Mouse (Mus musculus): ENCODE results near the gene Tldc1. TPM values are rescaled to one million over a fixed set of nuclear protein-coding genes. Genes with fewer than 3 reads are reported as not detected.

Tldc1 gene
- polyA plus RNA-seq, 1 experiment from 2014 or later: 11.0 TPM

DNA sequence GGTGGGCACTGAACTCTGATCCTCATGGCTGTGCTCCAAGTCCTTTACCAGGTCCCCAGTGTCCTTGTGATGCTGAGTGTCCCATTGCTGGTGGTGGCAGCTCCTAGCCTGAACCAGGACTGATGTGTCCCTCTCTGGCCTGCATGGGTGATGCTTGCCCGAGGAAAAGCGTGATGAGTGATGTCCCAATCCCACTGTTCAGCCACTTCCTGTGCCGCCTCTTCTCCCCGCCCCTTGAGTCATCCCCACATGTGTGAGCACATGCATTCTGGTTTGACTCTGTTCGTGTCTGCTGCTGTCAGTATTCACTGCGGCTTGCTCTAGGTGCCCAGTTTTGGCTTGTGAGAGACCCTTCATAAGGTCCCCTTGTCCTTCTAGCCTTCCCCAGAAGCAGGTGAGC is 66.0 kb downstream of the Tldc1 start:
- Histone ChIP-seq H3K27ac (no peak overlapping the region), H3K4me2 (replicated peaks) (no peak overlapping the region), H3K27me3 (no peaks in the 10 kb centered on the region), H3K4me3 (replicated peaks) (no peak overlapping the region), H3K9me3 (no peaks in the 10 kb centered on the region), H3K4me1 (replicated peaks) (peaks cover 11% of the 10 kb centered on the region), H3K9ac (replicated peaks) (no peak overlapping the region), H3K36me3 (no peaks in the 10 kb centered on the region)
- no peak for ATAC-seq
- 77% methylated on average over 6 of the region's 6 CpGs for WGBS

Other genes with a start within 250 kb of the Tldc1 start
- 67.7 and 70.4 TPM in 2 replicates for gene Mbtps1, start 219.7 kb downstream of the Tldc1 start, polyA plus RNA-seq (2015; fragmentation: Nextera tagmentation; extraction: Ambion mirVana)
- 153 and 157 TPM in 2 replicates for gene Hsdl1, start 203.2 kb downstream of the Tldc1 start, polyA plus RNA-seq (2015; fragmentation: Nextera tagmentation; extraction: Ambion mirVana)
- 0.12 and 0.15 TPM in 2 replicates for gene Dnaaf1, start 203.2 kb downstream of the Tldc1 start, polyA plus RNA-seq (2015; fragmentation: Nextera tagmentation; extraction: Ambion mirVana)
- 14.9 and 15.1 TPM in 2 replicates for gene Taf1c, start 173.2 kb downstream of the Tldc1 start, polyA plus RNA-seq (2015; fragmentation: Nextera tagmentation; extraction: Ambion mirVana)
- gene Adad2, start 165.7 kb downstream of the Tldc1 start, polyA plus RNA-seq (2015; fragmentation: Nextera tagmentation; extraction: Ambion mirVana): not detected in 2 replicates
- gene Kcng4, start 142.7 kb downstream of the Tldc1 start, polyA plus RNA-seq (2015; fragmentation: Nextera tagmentation; extraction: Ambion mirVana): 0.08 and 0.47 TPM in 2 replicates
- gene Wfdc1, start 112.1 kb downstream of the Tldc1 start, polyA plus RNA-seq (2015; fragmentation: Nextera tagmentation; extraction: Ambion mirVana): 2.0 and 2.1 TPM in 2 replicates
- gene Atp2c2, start 78.4 kb downstream of the Tldc1 start, polyA plus RNA-seq (2015; fragmentation: Nextera tagmentation; extraction: Ambion mirVana): not detected in 2 replicates
- gene Cotl1, start 62.1 kb upstream of the Tldc1 start, polyA plus RNA-seq (2015; fragmentation: Nextera tagmentation; extraction: Ambion mirVana): 79.8 and 105 TPM in 2 replicates
- 12.7 and 13.0 TPM in 2 replicates for gene Klhl36, start 83.8 kb upstream of the Tldc1 start, polyA plus RNA-seq (2015; fragmentation: Nextera tagmentation; extraction: Ambion mirVana)
- gene Usp10, start 131.9 kb upstream of the Tldc1 start, polyA plus RNA-seq (2015; fragmentation: Nextera tagmentation; extraction: Ambion mirVana): 130 and 137 TPM in 2 replicates
- 4.4 and 10.3 TPM in 2 replicates for gene Gm20388, start 132.4 kb upstream of the Tldc1 start, polyA plus RNA-seq (2015; fragmentation: Nextera tagmentation; extraction: Ambion mirVana)
- gene Crispld2, start 214.0 kb upstream of the Tldc1 start, polyA plus RNA-seq (2015; fragmentation: Nextera tagmentation; extraction: Ambion mirVana): 1.9 and 2.1 TPM in 2 replicates

Data from midbrain, embryonic 13.5 days (tissue).